Mouse (Mus musculus): ENCODE results near the gene Pik3r5.

DNA sequence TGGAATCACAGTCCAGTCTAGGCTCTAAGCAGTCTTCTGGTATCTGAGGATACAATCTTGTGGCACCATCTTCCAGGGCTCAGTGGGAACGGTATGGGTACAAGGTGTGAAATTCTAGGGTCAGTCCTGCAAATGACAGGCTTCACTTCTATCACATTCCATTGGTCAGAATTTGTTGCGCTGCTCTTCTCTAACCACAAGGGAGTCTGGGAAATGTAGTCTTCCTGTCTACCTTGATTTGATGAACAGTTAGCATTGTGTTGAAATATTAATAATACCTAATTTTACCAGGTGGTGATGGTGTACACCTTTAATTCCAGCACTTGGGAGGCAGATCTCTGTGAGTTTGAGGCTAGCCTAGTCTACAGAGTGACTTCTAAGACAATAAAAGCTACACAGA lies 88.5 kb downstream of the Pik3r5 start:
- TF ChIP-seq CTCF (IDR thresholded peaks at IDR 0.05; ENCODE audit: low read depth) (no peak), EP300 (IDR thresholded peaks at IDR 0.05; ENCODE audit: low read depth) (no peak)
